Mouse (Mus musculus) urinary bladder, postnatal 10 days (tissue): ENCODE data around the gene Olfr955.

Experiments used
- DNase-seq: peaks from one replicate; pipeline ENCODE4 v3.0.0; 2022; ENCODE audit warnings: low spot score

Olfr955 gene

DNA sequence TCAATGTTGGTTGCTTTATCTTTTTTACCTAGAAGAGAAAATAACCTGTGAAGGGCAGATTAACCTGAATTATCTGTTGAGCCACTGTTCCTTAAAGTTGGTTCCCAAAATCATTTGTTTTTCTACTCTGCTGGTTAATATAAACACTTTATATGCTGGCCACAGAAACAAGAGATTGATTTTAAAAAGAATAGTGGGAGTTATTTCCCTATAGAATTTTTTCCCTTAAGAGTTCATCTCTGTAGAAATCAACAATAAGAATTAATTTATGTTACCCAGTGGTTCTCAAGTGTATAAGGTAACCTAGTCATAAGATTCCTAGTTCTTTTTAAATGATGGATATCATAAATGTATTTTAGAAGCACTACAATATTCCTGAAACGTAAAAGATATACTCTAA is at the start of gene Olfr955:
Gene Olfr955 (minus strand): TSS at position 101 of the 400 bp plus-strand sequence.
- no peak for DNase-seq

- no peak for DNase-seq
Measured at GRCm38 (mm10) chr9:39518595-39518994, 46.9 kb upstream of the Olfr955 start.

- no peak for DNase-seq
Measured at GRCm38 (mm10) chr9:39515531-39515930, 43.8 kb upstream of the Olfr955 start, which contains the start of gene Olfr957. TSS of gene Olfr957 (minus strand) at chr9:39515809.

DNA sequence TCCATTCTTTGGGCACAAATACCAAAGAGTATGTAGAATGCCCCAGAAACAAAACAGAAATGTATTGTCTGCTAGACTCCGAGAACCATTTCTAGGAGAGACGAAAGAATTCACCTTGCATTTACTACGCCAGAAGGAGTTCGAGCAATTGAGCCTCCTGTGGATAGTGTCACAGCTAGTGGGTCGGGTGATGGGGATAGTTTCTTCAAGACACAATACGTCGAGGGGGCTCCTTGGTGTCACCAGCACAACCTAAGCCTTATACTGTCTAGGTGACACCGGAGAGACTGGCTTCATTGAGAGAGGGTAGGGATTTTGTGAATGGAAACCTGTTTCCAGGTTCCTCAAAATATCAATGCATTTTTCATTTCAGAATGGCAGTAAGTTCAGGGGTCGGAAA is 37.7 kb upstream of the Olfr955 start:
- no peak for DNase-seq

GRCm38 (mm10) chr9:39508998-39509397 is 37.3 kb upstream of the Olfr955 start:
- no peak for DNase-seq

GRCm38 (mm10) chr9:39493895-39494294 is 22.2 kb upstream of the Olfr955 start, which contains the start of gene Olfr44:
TSS of gene Olfr44 (minus strand) at chr9:39493995.
- no peak for DNase-seq

DNA sequence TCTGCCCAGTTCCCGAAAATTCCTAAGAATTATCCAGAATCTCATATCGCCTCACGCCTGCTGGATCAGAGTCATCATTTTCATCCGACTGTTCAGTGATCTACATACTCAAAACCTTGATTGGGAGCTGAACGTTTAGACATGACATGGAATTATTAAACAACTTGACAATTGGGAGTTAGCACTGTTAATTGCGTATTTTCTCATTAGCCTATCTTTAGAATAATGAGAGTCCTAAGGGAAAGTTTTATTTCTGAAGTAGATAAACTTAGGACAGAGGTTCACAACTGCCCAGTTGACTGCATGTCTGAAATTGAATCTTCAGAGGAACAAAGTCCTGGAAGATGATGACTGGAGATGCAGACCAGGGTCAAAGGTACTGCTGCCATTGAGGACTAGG is 15.3 kb downstream of the Olfr955 start, which contains the start of gene Olfr954:
Gene Olfr954 (plus strand): TSS at position 301 of the 400 bp plus-strand sequence.
- no peak for DNase-seq

DNA sequence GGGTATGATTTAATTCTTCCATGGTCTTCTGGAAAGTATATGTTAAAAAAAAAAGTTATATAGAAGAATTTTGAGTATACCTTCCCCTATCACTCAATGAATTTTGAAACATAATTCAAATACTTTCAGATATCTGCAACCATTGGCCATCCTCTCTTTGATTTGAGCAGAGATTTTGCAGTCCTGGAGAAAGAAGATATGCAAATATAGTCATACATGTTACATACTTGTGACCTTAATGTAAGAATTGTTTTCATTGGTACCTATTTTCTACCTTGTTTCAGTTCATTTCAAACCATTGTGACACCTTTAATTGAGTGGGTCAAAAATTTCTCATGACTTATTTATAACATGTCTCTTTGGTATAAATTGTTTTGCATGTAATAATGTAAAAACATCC is 44.7 kb downstream of the Olfr955 start, which contains the start of gene Olfr952:
Gene Olfr952 (minus strand): TSS at position 101 of the 400 bp plus-strand sequence.
- DNase-seq: no peak
